Mouse (Mus musculus): Measurements from ENCODE around the gene Atrip.

DNA sequence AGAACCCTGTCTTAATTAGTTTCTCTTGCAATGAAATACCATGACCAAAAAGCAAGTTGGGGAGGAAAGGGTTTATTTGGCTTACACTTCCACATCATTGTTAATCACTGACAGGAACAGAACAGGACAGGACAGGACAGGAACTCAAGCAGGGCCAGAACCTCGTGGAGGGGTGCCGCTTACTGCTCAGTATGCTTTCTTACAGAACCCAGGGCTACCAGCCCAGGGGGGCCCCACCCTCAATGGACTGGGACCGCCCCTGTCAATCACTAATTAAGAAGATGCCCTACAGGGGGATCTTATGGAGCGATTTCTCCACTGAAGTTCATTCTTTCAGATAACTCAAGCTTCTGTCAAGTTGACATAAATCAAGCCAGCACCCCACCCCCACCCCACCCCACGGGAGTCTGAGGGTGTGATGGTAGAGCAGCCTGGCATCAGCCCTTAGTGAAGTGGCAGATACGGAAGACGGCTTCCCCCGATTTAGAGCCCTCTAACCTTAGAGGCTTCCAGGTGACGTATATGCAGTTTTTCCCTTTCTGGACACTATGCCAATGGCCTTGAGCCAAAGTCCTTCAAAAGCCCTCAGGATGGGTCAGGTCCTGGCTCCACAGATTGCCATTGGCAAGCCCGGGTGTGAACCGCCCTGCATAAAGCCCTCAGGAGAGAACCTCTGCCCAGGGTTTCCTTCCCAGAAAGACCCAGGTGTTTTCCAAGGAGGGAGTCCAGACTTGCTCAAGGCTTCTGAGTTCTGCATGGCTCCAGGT lies 20.0 kb upstream of the Atrip start:
- TF ChIP-seq POLR2A (IDR thresholded peaks at IDR 0.05; ENCODE audit: low read depth, low read length) = no peak; the same call in 1 of the 2 replicates
- TF ChIP-seq CTCF (IDR thresholded peaks at IDR 0.05; ENCODE audit: borderline replicate concordance, insufficient read depth, low read length) = no peak

Measured in embryonic fibroblast, embryonic 13.5 days (primary cell).